Mouse (Mus musculus): ENCODE measurements around the gene Insc. TPM values are rescaled to one million over a fixed set of nuclear protein-coding genes. Genes with fewer than 3 reads are reported as not detected.
"Not testable (repeated sequence)": the region's sequence is repeated elsewhere in the genome, so short reads cannot be mapped to it uniquely, and the experiment has no call there.

The Insc gene
- polyA plus RNA-seq, 1 experiment: 0.05 TPM

DNA sequence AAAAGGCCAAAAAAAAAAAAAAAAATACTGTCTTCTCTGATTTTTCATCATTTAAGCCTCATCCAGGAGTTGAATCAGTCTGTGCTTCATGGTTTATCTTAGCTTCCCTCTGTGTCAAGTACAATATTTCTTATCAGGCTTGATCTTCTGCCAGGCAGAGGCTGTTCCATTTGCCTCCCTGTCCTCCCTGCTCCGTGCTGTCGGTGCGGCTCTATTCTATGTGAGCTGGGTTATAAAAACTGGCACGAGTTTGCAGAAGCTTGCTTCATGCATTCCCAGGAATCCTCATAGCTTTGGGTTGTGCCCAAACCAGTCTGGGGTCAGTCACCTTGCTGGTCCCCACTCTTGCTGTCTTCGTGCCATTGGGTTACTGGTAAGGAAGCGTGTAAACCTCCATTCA is 12.3 kb upstream of the Insc start:
- no peak for TF ChIP-seq TAL1 (IDR thresholded peaks at IDR 0.05; ENCODE audit: low read length)
- no peak for TF ChIP-seq GATA1 (IDR thresholded peaks at IDR 0.05; ENCODE audit: low read length)
- Histone ChIP-seq H3K36me3 (ENCODE audit: control insufficient read depth) (no peaks in the 10 kb centered on the region), H3K4me3 (replicated peaks) (no peak overlapping the region), H3K9me3 (ENCODE audit: control insufficient read depth, low read length) (no peaks in the 10 kb centered on the region), H3K4me1 (ENCODE audit: control insufficient read depth) (no peaks in the 10 kb centered on the region), H3K27me3 (ENCODE audit: control insufficient read depth) (no peaks in the 10 kb centered on the region)

GRCm38 (mm10) chr7:114731700-114732099 is 11.8 kb upstream of the Insc start:
- H3K4me3 ChIP-seq (replicated peaks): not testable (repeated sequence)

DNA sequence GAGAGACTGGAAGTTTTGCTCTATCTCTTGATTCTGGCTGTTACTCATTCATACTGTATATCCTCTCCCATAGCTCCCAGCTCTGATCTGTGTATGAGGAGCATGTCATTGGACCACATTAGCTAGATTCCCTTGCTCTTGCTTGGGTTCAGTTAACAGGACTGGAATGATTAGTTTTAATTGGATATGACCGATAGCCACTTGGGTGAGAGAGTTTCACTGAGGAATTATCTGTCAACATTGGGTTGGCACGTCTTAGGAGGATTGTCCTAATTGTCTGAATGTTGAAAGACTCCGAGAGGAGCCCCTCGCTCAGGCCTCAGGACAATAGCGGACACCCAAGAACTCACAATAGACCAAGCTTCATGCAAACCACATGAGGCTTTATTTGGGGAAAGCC is 7.2 kb upstream of the Insc start:
- H3K36me3 ChIP-seq (ENCODE audit: control insufficient read depth): no peaks in the 10 kb centered on the region
- H3K4me3 ChIP-seq (replicated peaks): no peak overlapping the region
- H3K4me1 ChIP-seq (ENCODE audit: control insufficient read depth): no peaks in the 10 kb centered on the region
- TF ChIP-seq GATA1 (IDR thresholded peaks at IDR 0.05; ENCODE audit: low read length) (no peak), TAL1 (IDR thresholded peaks at IDR 0.05; ENCODE audit: low read length) (no peak)
- no peaks in the 10 kb centered on the region for H3K9me3 ChIP-seq (ENCODE audit: control insufficient read depth, low read length)
- H3K27me3 ChIP-seq (ENCODE audit: control insufficient read depth): no peaks in the 10 kb centered on the region

More at GRCm38 (mm10) chr7:114731700-114732099, 11.8 kb upstream of the Insc start:
- H3K9me3 ChIP-seq (ENCODE audit: control insufficient read depth, low read length); H3K27me3 ChIP-seq (ENCODE audit: control insufficient read depth); H3K4me1 ChIP-seq (ENCODE audit: control insufficient read depth); H3K36me3 ChIP-seq (ENCODE audit: control insufficient read depth): not testable (repeated sequence)

DNA sequence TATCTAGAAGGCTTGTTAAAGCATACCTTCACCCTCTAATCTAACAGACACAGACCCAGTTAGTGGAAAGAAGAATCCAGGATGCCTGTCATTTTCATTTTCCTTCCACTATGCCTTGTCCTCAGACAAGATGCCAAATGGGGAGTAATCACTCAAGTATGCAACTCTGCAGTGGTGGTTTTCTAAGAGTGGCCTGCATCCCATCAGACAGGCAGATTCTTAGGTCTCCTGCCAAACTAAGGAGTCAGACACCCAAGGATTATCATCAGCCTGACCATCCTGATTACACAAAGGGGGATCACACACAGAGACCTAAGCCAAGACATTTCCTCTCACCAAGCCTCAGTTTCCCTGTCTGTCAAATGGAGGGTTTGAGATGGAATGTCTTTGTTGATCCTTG is 5.3 kb upstream of the Insc start:
- Histone ChIP-seq H3K4me1 (ENCODE audit: control insufficient read depth) (no peaks in the 10 kb centered on the region), H3K4me3 (replicated peaks) (no peak overlapping the region), H3K36me3 (ENCODE audit: control insufficient read depth) (no peaks in the 10 kb centered on the region), H3K27me3 (ENCODE audit: control insufficient read depth) (no peaks in the 10 kb centered on the region), H3K9me3 (ENCODE audit: control insufficient read depth, low read length) (no peaks in the 10 kb centered on the region)
- TF ChIP-seq TAL1 (IDR thresholded peaks at IDR 0.05; ENCODE audit: low read length): no peak
- TF ChIP-seq GATA1 (IDR thresholded peaks at IDR 0.05; ENCODE audit: low read length): no peak

DNA sequence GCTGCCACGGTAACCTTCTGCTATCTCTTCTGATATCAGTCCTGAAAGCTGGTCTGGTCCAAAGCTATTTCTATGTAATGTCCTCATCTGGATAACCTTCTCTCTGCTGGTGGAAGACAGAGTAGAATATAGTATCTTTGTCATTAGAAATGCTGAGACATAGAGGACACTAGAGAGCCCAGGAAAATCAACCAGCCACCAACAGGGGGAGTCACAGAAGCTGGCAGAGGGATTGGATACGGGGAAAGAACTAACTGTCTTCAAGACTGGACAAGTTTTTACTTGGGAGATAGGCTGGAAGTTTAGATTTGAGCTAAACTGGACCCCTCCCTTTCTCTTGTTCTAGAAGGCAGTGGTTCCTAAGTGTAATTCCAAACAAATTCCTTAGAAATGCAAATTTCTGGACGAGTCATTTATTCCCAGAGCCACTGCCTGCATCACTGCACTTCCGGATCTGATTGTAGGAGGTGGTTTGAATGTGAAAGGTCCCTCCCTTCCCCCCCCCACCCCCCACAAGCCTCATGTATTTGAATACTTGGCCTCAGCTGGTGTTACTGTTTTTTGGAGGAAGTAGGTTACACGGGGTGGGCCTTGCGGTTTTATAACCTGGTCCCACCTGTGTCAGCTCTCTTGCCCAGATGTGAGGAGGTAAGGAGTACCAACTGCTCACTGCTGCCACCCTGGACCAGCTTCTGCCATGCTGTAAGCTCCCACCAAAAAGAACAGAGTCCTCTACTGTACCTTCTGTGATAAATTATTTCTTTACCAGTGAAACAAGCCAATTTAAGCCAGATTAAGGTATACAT is 2.9 kb upstream of the Insc start:
- TF ChIP-seq GATA1 (IDR thresholded peaks at IDR 0.05; ENCODE audit: low read length) (no peak), TAL1 (IDR thresholded peaks at IDR 0.05; ENCODE audit: low read length) (no peak)
- Histone ChIP-seq H3K27me3 (ENCODE audit: control insufficient read depth) (no peaks in the 10 kb centered on the region), H3K4me1 (ENCODE audit: control insufficient read depth) (no peaks in the 10 kb centered on the region), H3K9me3 (ENCODE audit: control insufficient read depth, low read length) (no peaks in the 10 kb centered on the region), H3K36me3 (ENCODE audit: control insufficient read depth) (no peaks in the 10 kb centered on the region), H3K4me3 (replicated peaks) (no peak overlapping the region)

DNA sequence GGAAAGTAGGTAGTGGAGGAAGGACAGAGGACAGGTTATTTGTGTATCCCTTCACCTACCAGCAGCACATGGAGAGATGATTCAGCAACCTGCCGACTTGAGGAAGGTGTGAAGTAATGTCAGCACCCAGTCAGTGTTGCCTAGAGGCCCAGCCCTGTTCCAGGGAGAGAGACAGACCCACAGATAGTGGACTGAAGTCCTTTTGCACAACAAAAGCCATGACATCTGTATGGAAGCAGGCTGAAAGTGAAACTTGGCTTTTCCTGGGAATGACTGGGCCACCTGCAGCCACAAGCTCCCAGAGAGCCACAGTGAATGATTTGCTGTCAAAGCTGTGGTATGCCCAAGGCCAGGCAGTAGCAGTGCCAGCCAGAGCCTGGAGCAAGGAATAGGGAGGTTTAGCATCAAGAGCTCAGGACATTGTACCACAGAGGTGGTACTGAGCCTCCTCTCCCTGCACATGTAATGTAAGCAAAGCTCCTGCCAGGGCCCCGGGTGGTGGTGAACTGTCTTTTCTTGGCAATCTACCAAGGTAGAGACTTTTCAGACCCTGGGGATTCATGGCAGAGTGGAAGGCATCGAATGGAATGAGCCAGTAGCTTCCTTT is 1.2 kb downstream of the Insc start:
- no peaks in the 10 kb centered on the region for H3K36me3 ChIP-seq (ENCODE audit: control insufficient read depth)
- H3K9me3 ChIP-seq (ENCODE audit: control insufficient read depth, low read length): no peaks in the 10 kb centered on the region
- H3K27me3 ChIP-seq (ENCODE audit: control insufficient read depth): peaks cover 3% of the 10 kb centered on the region; the same call in 1 of the 2 replicates
- TF ChIP-seq GATA1 (IDR thresholded peaks at IDR 0.05; ENCODE audit: low read length) (no peak), TAL1 (IDR thresholded peaks at IDR 0.05; ENCODE audit: low read length) (no peak)
- no peak overlapping the region for H3K4me3 ChIP-seq (replicated peaks)
- H3K4me1 ChIP-seq (ENCODE audit: control insufficient read depth): no peaks in the 10 kb centered on the region

DNA sequence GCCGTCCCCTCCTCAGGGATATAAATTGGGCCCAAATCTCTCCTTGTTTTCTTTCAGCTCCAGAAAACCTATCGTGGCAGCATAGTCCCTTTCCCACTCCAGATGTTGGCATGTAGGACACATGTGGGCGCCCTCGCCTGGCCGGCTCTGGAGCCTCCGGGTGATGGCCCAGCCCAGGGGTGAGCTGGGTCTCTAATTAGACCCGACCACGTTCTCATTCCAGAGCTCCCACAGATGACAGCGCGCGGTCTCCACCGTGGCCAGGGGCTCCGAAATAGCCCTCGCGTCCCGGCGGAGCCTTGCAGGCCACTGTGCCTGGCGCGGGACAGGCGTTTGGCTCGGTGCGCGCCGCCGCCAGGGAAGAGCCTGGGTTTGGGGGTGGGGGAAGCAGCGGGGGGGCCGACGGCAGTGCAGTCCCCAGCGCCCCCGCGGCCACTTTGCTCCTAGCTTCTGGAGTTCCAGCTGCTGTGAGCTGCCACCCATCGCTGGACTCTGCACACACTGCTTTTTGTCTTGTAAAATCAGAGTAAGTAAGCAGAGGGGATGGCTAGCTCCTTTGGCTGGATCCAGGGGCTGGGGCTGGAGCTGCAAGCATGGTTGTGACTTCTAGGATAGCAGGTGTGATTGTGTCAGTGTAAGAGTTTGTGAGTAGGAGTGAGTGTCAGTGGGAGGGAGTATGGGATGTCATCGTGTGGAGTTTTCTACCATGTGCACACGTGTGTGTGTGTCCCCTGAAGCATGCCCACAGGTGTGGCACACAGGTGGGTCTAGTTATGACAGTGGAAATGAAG is 2.2 kb downstream of the Insc start:
- H3K4me1 ChIP-seq (ENCODE audit: control insufficient read depth): no peaks in the 10 kb centered on the region
- H3K9me3 ChIP-seq (ENCODE audit: control insufficient read depth, low read length): no peaks in the 10 kb centered on the region
- no peak for TF ChIP-seq GATA1 (IDR thresholded peaks at IDR 0.05; ENCODE audit: low read length)
- TF ChIP-seq TAL1 (IDR thresholded peaks at IDR 0.05; ENCODE audit: low read length): no peak
- H3K4me3 ChIP-seq (replicated peaks): no peak overlapping the region
- no peaks in the 10 kb centered on the region for H3K36me3 ChIP-seq (ENCODE audit: control insufficient read depth)
- peaks cover 3% of the 10 kb centered on the region; the same call in 1 of the 2 replicates for H3K27me3 ChIP-seq (ENCODE audit: control insufficient read depth)

GRCm38 (mm10) chr7:114747596-114747995 is 4.1 kb downstream of the Insc start:
- Histone ChIP-seq H3K27me3 (ENCODE audit: control insufficient read depth) (peaks cover 3% of the 10 kb centered on the region; the same call in 1 of the 2 replicates), H3K36me3 (ENCODE audit: control insufficient read depth) (no peaks in the 10 kb centered on the region), H3K9me3 (ENCODE audit: control insufficient read depth, low read length) (no peaks in the 10 kb centered on the region), H3K4me1 (ENCODE audit: control insufficient read depth) (no peaks in the 10 kb centered on the region), H3K4me3 (replicated peaks) (no peak overlapping the region)
- TF ChIP-seq TAL1 (IDR thresholded peaks at IDR 0.05; ENCODE audit: low read length) (no peak), GATA1 (IDR thresholded peaks at IDR 0.05; ENCODE audit: low read length) (no peak)

DNA sequence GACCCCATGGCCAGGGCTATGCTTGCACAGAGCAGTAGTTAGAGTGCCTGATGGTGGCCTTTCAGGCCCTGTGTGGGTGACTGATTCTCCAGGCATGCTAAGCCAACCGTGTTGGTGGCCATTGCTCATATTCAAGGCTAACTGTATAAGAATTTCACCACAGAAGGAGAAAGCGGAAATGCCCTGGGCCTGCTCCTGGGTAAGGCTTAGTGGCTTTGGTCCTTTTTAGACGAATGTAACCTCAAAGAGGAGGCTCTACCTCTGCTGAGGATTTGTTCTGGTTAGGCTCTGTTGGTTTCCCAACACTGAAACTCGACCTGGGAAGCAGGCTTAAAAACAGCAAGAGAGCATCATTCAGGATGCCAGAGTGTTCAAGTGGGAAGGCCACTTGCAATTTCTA is 4.7 kb downstream of the Insc start:
- H3K27me3 ChIP-seq (ENCODE audit: control insufficient read depth): peaks cover 3% of the 10 kb centered on the region; the same call in 1 of the 2 replicates
- no peak for TF ChIP-seq TAL1 (IDR thresholded peaks at IDR 0.05; ENCODE audit: low read length)
- TF ChIP-seq GATA1 (IDR thresholded peaks at IDR 0.05; ENCODE audit: low read length): no peak
- H3K36me3 ChIP-seq (ENCODE audit: control insufficient read depth): no peaks in the 10 kb centered on the region
- no peaks in the 10 kb centered on the region for H3K4me1 ChIP-seq (ENCODE audit: control insufficient read depth)
- H3K4me3 ChIP-seq (replicated peaks): no peak overlapping the region
- no peaks in the 10 kb centered on the region for H3K9me3 ChIP-seq (ENCODE audit: control insufficient read depth, low read length)

All from erythroblast, embryonic 14.5 days (primary cell).